Mouse (Mus musculus): Measurements from ENCODE around the gene Specc1l. TPM values are rescaled to one million over a fixed set of nuclear protein-coding genes. Genes with fewer than 3 reads are reported as not detected.

Specc1l gene
- polyA plus RNA-seq, 1 experiment from 2014 or later, result 24.8 TPM

DNA sequence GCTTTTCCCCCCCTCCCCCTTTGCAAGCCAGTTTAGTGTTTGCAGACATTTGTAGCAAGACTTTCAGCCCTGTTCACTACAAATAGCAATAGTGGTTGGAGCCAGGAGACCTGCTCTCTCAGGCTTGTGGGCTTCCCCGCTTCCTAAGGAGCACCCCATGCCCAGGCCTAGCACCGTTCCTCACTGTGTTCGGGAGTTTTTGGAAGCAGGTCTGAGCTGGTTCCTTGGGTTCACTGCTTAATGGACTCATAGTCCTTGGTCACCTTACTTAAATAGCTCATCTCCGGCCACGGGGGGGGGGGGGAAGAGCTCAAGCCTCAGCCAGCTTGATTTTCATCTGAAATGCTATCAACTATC lies 92.2 kb downstream of the Specc1l start:
- Histone ChIP-seq H3K4me2 (ENCODE audit: low read length) (no peak overlapping the region), H3K9me3 (ENCODE audit: control insufficient read depth, low read length) (no peaks in the 10 kb centered on the region), H3K27ac (ENCODE audit: low read depth) (no peak overlapping the region), H3K9ac (ENCODE audit: low read length) (no peak overlapping the region), H3K36me3 (ENCODE audit: control insufficient read depth, insufficient read depth, low read length) (peaks cover 55% of the 10 kb centered on the region), H3K4me1 (replicated peaks; ENCODE audit: control insufficient read depth, insufficient read depth, low read length) (peaks cover 4% of the 10 kb centered on the region; the same call in 1 of the 2 replicates), H3K4me3 (ENCODE audit: low read depth, low read length) (no peak overlapping the region), H3K27me3 (replicated peaks; ENCODE audit: control insufficient read depth, insufficient read depth, low read length) (no peaks in the 10 kb centered on the region)
- WGBS, result 80% methylated on average over 5 of the region's 5 CpGs
- no peak for ATAC-seq (replicated peaks; ENCODE audit: low FRiP score, low TSS enrichment, low read depth)
- DNase-seq (ENCODE audit: low spot score), result no peak

DNA sequence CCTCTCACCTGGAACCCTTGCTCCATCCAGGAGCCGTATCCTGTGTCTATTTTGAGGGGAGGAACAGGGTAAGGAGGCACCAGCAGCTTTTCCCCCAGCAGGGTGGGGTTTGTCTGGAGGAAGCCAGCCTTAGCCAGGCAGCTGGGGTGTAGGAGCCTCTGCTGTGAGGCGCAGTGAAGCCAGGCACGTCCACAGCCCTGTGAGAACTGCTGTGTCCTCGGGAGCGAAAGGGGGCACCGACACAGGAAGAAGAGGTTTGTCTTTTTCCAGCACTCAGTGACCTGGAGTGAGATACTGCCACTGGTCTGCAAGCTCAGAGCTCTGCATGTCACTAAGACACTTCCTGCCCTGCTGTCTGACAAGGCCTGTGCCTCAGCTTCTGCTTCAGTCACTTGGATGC lies 92.5 kb downstream of the Specc1l start:
- Histone ChIP-seq H3K27ac (ENCODE audit: low read depth) (no peak overlapping the region), H3K36me3 (ENCODE audit: control insufficient read depth, insufficient read depth, low read length) (peaks cover 57% of the 10 kb centered on the region), H3K9me3 (ENCODE audit: control insufficient read depth, low read length) (no peaks in the 10 kb centered on the region), H3K4me3 (ENCODE audit: low read depth, low read length) (no peak overlapping the region), H3K4me2 (ENCODE audit: low read length) (no peak overlapping the region), H3K9ac (ENCODE audit: low read length) (no peak overlapping the region), H3K27me3 (replicated peaks; ENCODE audit: control insufficient read depth, insufficient read depth, low read length) (no peaks in the 10 kb centered on the region), H3K4me1 (replicated peaks; ENCODE audit: control insufficient read depth, insufficient read depth, low read length) (peaks cover 4% of the 10 kb centered on the region; the same call in 1 of the 2 replicates)
- ATAC-seq (replicated peaks; ENCODE audit: low FRiP score, low TSS enrichment, low read depth), result no peak
- no peak for DNase-seq (ENCODE audit: low spot score)
- WGBS, result 78% methylated on average over 6 of the region's 6 CpGs

DNA sequence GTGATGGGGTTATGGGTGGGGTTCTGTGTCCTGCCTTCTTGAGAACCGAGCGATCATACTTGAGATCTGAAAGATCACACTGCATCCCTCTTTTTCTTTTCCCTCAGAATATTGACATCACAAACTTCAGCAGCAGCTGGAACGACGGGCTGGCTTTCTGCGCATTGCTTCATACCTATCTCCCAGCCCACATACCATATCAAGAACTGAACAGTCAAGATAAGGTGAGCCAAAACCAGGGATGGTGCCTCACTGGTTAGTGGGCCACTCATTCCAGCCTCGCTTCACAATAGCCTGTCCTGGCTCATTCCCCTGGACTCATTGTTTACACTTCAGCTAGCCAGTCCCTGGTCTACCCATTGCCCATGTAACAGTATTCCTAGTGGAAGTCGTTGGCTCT lies 95.3 kb downstream of the Specc1l start:
- DNase-seq (ENCODE audit: low spot score) (no peak), ATAC-seq (replicated peaks; ENCODE audit: low FRiP score, low TSS enrichment, low read depth) (no peak)
- no peaks in the 10 kb centered on the region for H3K27me3 ChIP-seq (replicated peaks; ENCODE audit: control insufficient read depth, insufficient read depth, low read length)
- H3K4me1 ChIP-seq (replicated peaks; ENCODE audit: control insufficient read depth, insufficient read depth, low read length), result no peaks in the 10 kb centered on the region
- H3K4me3 ChIP-seq (ENCODE audit: low read depth, low read length), result no peak overlapping the region
- 89% methylated on average over 7 of the region's 7 CpGs for WGBS
- H3K9me3 ChIP-seq (ENCODE audit: control insufficient read depth, low read length), result no peaks in the 10 kb centered on the region
- H3K9ac ChIP-seq (ENCODE audit: low read length), result no peak overlapping the region
- no peak overlapping the region for H3K4me2 ChIP-seq (ENCODE audit: low read length)
- no peak overlapping the region for H3K27ac ChIP-seq (ENCODE audit: low read depth)
- peaks cover 76% of the 10 kb centered on the region for H3K36me3 ChIP-seq (ENCODE audit: control insufficient read depth, insufficient read depth, low read length)

DNA sequence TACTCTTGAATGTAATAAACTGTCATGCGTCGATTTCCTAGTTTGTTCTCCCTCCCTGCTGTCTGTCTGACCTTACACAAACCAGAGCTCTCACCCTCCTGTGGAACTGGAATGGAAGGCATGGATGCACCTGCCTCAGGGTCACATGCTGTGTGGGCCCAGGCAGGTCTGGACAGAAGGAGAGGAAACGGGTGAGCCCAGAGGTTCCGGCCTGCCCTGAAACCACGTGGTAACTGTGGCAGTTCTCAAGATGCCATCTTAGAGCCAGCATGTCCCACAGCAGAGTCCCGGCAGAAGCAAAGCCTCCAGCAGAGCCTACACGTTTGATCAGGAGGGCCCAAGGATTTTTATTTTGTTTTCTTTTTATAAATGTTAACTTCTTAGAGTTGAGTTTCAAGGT lies 100.5 kb downstream of the Specc1l start:
- Histone ChIP-seq H3K36me3 (ENCODE audit: control insufficient read depth, insufficient read depth, low read length) (peaks cover 44% of the 10 kb centered on the region), H3K4me3 (ENCODE audit: low read depth, low read length) (no peak overlapping the region), H3K4me1 (replicated peaks; ENCODE audit: control insufficient read depth, insufficient read depth, low read length) (peaks cover 6% of the 10 kb centered on the region), H3K27ac (ENCODE audit: low read depth) (no peak overlapping the region), H3K9ac (ENCODE audit: low read length) (no peak overlapping the region), H3K27me3 (replicated peaks; ENCODE audit: control insufficient read depth, insufficient read depth, low read length) (peaks cover 5% of the 10 kb centered on the region), H3K9me3 (ENCODE audit: control insufficient read depth, low read length) (no peaks in the 10 kb centered on the region), H3K4me2 (ENCODE audit: low read length) (no peak overlapping the region)
- 82% methylated on average over 7 of the region's 7 CpGs for WGBS
- ATAC-seq (replicated peaks; ENCODE audit: low FRiP score, low TSS enrichment, low read depth) (no peak), DNase-seq (ENCODE audit: low spot score) (no peak)

DNA sequence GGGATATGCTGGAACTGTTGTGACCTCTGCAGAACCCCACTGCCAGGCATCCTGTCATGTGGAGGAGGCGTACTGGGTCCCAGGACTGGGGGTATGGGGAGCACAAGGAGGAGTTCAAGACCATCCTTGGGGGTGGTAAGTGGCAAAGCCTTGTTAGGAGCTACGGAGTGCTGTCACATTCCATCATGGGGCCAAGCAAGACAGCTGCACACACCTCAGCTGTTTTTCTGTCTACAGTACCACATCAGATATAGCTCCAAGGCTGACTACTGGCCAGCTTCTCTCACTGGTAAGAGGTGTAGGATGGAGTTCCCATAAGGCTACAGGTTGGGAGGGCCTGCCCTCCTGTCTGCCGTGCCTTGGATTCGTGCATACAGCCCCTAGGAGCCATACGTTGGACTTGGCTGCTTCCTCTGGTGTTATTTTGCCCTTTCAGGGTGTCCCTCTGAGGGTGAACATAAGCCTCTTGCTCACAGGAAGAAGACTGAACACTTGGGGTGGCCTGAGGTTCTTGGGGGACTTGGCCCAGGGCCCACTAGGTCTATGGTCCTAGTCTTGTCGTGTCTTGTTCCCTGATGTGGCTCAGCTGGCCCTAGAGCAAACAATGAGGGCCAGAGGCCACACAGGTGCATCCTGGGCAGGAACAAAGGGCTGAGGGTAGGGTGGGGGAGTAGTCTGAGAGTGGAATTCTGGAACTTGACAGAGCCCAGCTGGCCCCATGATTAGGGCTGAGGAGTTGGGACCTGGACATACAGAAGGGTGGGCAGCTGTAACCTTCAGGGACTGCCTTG lies 102.5 kb downstream of the Specc1l start:
- H3K9ac ChIP-seq (ENCODE audit: low read length), result no peak overlapping the region
- no peak overlapping the region for H3K4me2 ChIP-seq (ENCODE audit: low read length)
- 62% methylated on average over 6 of the region's 6 CpGs for WGBS
- no peak overlapping the region for H3K4me3 ChIP-seq (ENCODE audit: low read depth, low read length)
- H3K27ac ChIP-seq (ENCODE audit: low read depth), result no peak overlapping the region
- ATAC-seq (replicated peaks; ENCODE audit: low FRiP score, low TSS enrichment, low read depth), result no peak
- H3K9me3 ChIP-seq (ENCODE audit: control insufficient read depth, low read length), result no peaks in the 10 kb centered on the region
- no peak for DNase-seq (ENCODE audit: low spot score)
- H3K4me1 ChIP-seq (replicated peaks; ENCODE audit: control insufficient read depth, insufficient read depth, low read length), result peaks cover 9% of the 10 kb centered on the region
- peaks cover 24% of the 10 kb centered on the region for H3K36me3 ChIP-seq (ENCODE audit: control insufficient read depth, insufficient read depth, low read length)
- peaks cover 21% of the 10 kb centered on the region for H3K27me3 ChIP-seq (replicated peaks; ENCODE audit: control insufficient read depth, insufficient read depth, low read length)

DNA sequence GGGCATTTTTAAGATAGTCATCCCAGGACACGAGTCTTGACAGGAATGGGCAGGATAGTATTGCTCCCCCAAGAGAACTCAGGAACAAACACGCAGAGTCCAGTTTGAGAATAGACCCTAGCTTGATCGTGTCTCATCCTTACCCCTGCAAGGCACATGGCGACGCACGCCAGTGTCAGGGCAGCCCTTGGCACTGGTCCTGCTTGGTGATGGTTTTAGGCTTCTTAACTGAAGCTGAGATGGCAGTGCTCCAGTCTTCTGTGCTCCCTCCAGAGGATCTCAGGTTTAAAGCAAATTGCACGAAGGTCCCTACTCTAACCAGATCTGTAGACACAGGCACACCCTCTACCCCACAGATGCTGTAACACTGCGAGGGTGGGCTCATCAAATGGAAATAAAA lies 103.9 kb downstream of the Specc1l start:
- H3K9me3 ChIP-seq (ENCODE audit: control insufficient read depth, low read length), result no peaks in the 10 kb centered on the region
- no peak overlapping the region for H3K9ac ChIP-seq (ENCODE audit: low read length)
- no peak overlapping the region for H3K4me3 ChIP-seq (ENCODE audit: low read depth, low read length)
- H3K4me2 ChIP-seq (ENCODE audit: low read length), result no peak overlapping the region
- no peak overlapping the region for H3K27ac ChIP-seq (ENCODE audit: low read depth)
- DNase-seq (ENCODE audit: low spot score), result no peak
- peaks cover 9% of the 10 kb centered on the region for H3K4me1 ChIP-seq (replicated peaks; ENCODE audit: control insufficient read depth, insufficient read depth, low read length)
- WGBS, result 72% methylated on average over 8 of the region's 8 CpGs
- H3K27me3 ChIP-seq (replicated peaks; ENCODE audit: control insufficient read depth, insufficient read depth, low read length), result peaks cover 21% of the 10 kb centered on the region
- ATAC-seq (replicated peaks; ENCODE audit: low FRiP score, low TSS enrichment, low read depth), result no peak
- H3K36me3 ChIP-seq (ENCODE audit: control insufficient read depth, insufficient read depth, low read length), result peaks cover 10% of the 10 kb centered on the region

DNA sequence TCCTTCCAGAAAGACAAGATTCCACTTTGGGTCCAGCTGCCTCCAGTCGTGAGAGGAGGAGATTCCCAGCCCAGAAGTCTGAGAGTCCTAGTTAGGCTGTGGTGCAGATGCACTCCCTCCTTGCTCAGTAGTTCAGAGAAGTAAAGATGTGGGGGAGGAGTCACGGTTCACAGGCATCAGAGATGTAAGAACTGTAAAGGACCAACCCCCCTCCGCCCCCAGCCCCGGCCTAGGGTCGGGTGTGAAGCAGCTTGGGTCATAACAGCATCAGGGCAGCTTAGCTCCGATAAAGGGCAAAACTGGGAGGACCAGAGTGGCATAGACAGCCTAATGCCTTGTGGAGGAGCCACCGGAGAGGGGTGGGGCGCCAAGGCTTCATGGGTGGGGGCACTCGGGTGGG lies 104.6 kb downstream of the Specc1l start:
- peaks cover 3% of the 10 kb centered on the region; the same call in 1 of the 2 replicates for H3K36me3 ChIP-seq (ENCODE audit: control insufficient read depth, insufficient read depth, low read length)
- DNase-seq (ENCODE audit: low spot score) (no peak), ATAC-seq (replicated peaks; ENCODE audit: low FRiP score, low TSS enrichment, low read depth) (peak; percentile 28)
- peaks cover 9% of the 10 kb centered on the region for H3K4me1 ChIP-seq (replicated peaks; ENCODE audit: control insufficient read depth, insufficient read depth, low read length)
- 6% methylated on average over 7 of the region's 9 CpGs for WGBS
- H3K27ac ChIP-seq (ENCODE audit: low read depth), result no peak overlapping the region
- no peaks in the 10 kb centered on the region for H3K9me3 ChIP-seq (ENCODE audit: control insufficient read depth, low read length)
- peak overlapping the region; percentile 73 for H3K4me2 ChIP-seq (ENCODE audit: low read length)
- peak overlapping the region; percentile 47 for H3K4me3 ChIP-seq (ENCODE audit: low read depth, low read length)
- peaks cover 21% of the 10 kb centered on the region for H3K27me3 ChIP-seq (replicated peaks; ENCODE audit: control insufficient read depth, insufficient read depth, low read length)
- H3K9ac ChIP-seq (ENCODE audit: low read length), result peak overlapping the region; percentile 47

DNA sequence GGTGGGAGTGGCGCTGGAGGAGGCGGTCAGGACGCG lies 104.8 kb downstream of the Specc1l start, which contains the start of gene Adora2a:
Gene Adora2a, plus strand, starts transcription at position 6 of the 36 bp plus-strand sequence.
- Histone ChIP-seq H3K9ac (ENCODE audit: low read length) (peak within 1 kb of the TSS; percentile 47), H3K4me2 (ENCODE audit: low read length) (peak within 1 kb of the TSS; percentile 73), H3K27me3 (replicated peaks; ENCODE audit: control insufficient read depth, insufficient read depth, low read length) (peaks cover 21% of the 10 kb centered on the region), H3K36me3 (ENCODE audit: control insufficient read depth, insufficient read depth, low read length) (peaks cover 1% of the 10 kb centered on the region; the same call in 1 of the 2 replicates), H3K27ac (ENCODE audit: low read depth) (0 out of 2 replicates have a peak within 1 kb of the TSS, but pooled peaks have one; percentile 38), H3K4me3 (ENCODE audit: low read depth, low read length) (peak within 1 kb of the TSS; percentile 47), H3K9me3 (ENCODE audit: control insufficient read depth, low read length) (no peaks in the 10 kb centered on the region), H3K4me1 (replicated peaks; ENCODE audit: control insufficient read depth, insufficient read depth, low read length) (peaks cover 9% of the 10 kb centered on the region)
- WGBS, result 0% methylated on average over 2 of the region's 4 CpGs
- ATAC-seq (replicated peaks; ENCODE audit: low FRiP score, low TSS enrichment, low read depth) (no peak), DNase-seq (ENCODE audit: low spot score) (no peak)
